Mouse (Mus musculus) midbrain, embryonic 10.5 days (tissue): ENCODE measurements around the gene Pkd1l1. TPM values are rescaled to one million over a fixed set of nuclear protein-coding genes. Genes with fewer than 3 reads are reported as not detected.
A peak's percentile ranks its signal among the peaks of the same experiment; 100 is the strongest.

Source experiments
- DNase-seq: peaks from one replicate; pipeline ENCODE4 v3.0.0-alpha.2; 2017; ENCODE audit warnings: low spot score
- H3K27ac ChIP-seq: fragments of 300-500 bp; sonication (generic); replicated peaks from 2 replicates; pipeline ENCODE4 v1.5.1; 2016; ENCODE audit warnings: mild to moderate bottlenecking
- H3K27me3 ChIP-seq: fragments of 300-500 bp; sonication (generic); 2 replicates; pipeline ENCODE4 v1.6.1; 2016; ENCODE audit warnings: low read depth, mild to moderate bottlenecking; ENCODE audit not compliant: poor library complexity, severe bottlenecking
- H3K36me3 ChIP-seq: fragments of 300-500 bp; sonication (generic); 2 replicates; pipeline ENCODE4 v1.6.1; 2016; ENCODE audit warnings: mild to moderate bottlenecking, moderate library complexity
- H3K4me1 ChIP-seq: fragments of 300-500 bp; sonication (generic); 2 replicates; pipeline ENCODE4 v1.6.1; 2016
- H3K4me3 ChIP-seq: fragments of 300-500 bp; sonication (generic); 2 replicates; pipeline ENCODE4 v1.5.1; 2016; ENCODE audit warnings: mild to moderate bottlenecking, moderate library complexity
- H3K9me3 ChIP-seq: fragments of 300-500 bp; sonication (generic); replicated peaks from 2 replicates; pipeline ENCODE4 v1.6.1; 2016; ENCODE audit warnings: mild to moderate bottlenecking
- WGBS: fragments of 180-500 bp; shearing (Covaris S2); methylation state at CpG from one replicate; pipeline ENCODE4 v1.1.7; 2016; 5-methylcytosine and 5-hydroxymethylcytosine counted together
- polyA plus RNA-seq: library from polyadenylated mRNA; unstranded; fragments of >200 nt; fragmentation: Nextera tagmentation; extraction: Ambion mirVana; gene quantifications from 2 replicates; pipeline ENCODE4 v1.2.1, GENCODE M21; 2016

Gene Pkd1l1
- polyA plus RNA-seq, 1 experiment from 2014 or later = 0.05 TPM

- Histone ChIP-seq H3K9me3 (no peaks in the 10 kb centered on the region), H3K27me3 (no peaks in the 10 kb centered on the region), H3K27ac (no peak overlapping the region), H3K4me1 (no peaks in the 10 kb centered on the region), H3K36me3 (no peaks in the 10 kb centered on the region), H3K4me3 (no peak overlapping the region)
- WGBS = 56% methylated on average over 2 of the region's 2 CpGs
- no peak for DNase-seq
Observed at GRCm38 (mm10) chr11:8881521-8881920, 91.5 kb downstream of the Pkd1l1 start.

- no peak for DNase-seq
- WGBS = 96% methylated on average over 5 of the region's 5 CpGs
- Histone ChIP-seq H3K4me3 (no peak overlapping the region), H3K4me1 (no peaks in the 10 kb centered on the region), H3K27ac (no peak overlapping the region), H3K9me3 (no peaks in the 10 kb centered on the region), H3K36me3 (no peaks in the 10 kb centered on the region), H3K27me3 (no peaks in the 10 kb centered on the region)
Observed at GRCm38 (mm10) chr11:8870115-8870514, 103.0 kb downstream of the Pkd1l1 start.

GRCm38 (mm10) chr11:8866021-8866420 is 107.0 kb downstream of the Pkd1l1 start:
- no peaks in the 10 kb centered on the region for H3K36me3 ChIP-seq
- H3K9me3 ChIP-seq = no peaks in the 10 kb centered on the region
- no peak overlapping the region for H3K4me3 ChIP-seq
- peaks cover 12% of the 10 kb centered on the region for H3K4me1 ChIP-seq
- H3K27ac ChIP-seq = no peak overlapping the region
- no peak for DNase-seq
- H3K27me3 ChIP-seq = no peaks in the 10 kb centered on the region
- WGBS = 89% methylated on average over 7 of the region's 7 CpGs

GRCm38 (mm10) chr11:8863955-8864675 is 109.0 kb downstream of the Pkd1l1 start:
- DNase-seq = no peak
- WGBS = 80% methylated on average over 8 of the region's 8 CpGs
- peaks cover 18% of the 10 kb centered on the region for H3K4me1 ChIP-seq
- peak overlapping the region; percentile 72 for H3K27ac ChIP-seq
- no peaks in the 10 kb centered on the region for H3K27me3 ChIP-seq
- H3K4me3 ChIP-seq = no peak overlapping the region
- no peaks in the 10 kb centered on the region for H3K9me3 ChIP-seq
- no peaks in the 10 kb centered on the region for H3K36me3 ChIP-seq

GRCm38 (mm10) chr11:8862426-8862825 is 110.6 kb downstream of the Pkd1l1 start:
- no peak overlapping the region for H3K4me3 ChIP-seq
- no peak overlapping the region for H3K27ac ChIP-seq
- no peaks in the 10 kb centered on the region for H3K36me3 ChIP-seq
- peaks cover 22% of the 10 kb centered on the region for H3K4me1 ChIP-seq
- 82% methylated on average over 4 of the region's 4 CpGs for WGBS
- DNase-seq = no peak
- H3K9me3 ChIP-seq = no peaks in the 10 kb centered on the region
- no peaks in the 10 kb centered on the region for H3K27me3 ChIP-seq

GRCm38 (mm10) chr11:8861978-8862377 is 111.1 kb downstream of the Pkd1l1 start:
- WGBS = 83% methylated on average over 4 of the region's 4 CpGs

GRCm38 (mm10) chr11:8860878-8861277 is 112.2 kb downstream of the Pkd1l1 start:
- 31% methylated on average over 3 of the region's 3 CpGs for WGBS
- H3K27me3 ChIP-seq = no peaks in the 10 kb centered on the region
- no peak for DNase-seq
- no peaks in the 10 kb centered on the region for H3K9me3 ChIP-seq
- no peaks in the 10 kb centered on the region for H3K36me3 ChIP-seq
- peaks cover 22% of the 10 kb centered on the region for H3K4me1 ChIP-seq
- no peak overlapping the region for H3K4me3 ChIP-seq
- H3K27ac ChIP-seq = no peak overlapping the region

More at GRCm38 (mm10) chr11:8861978-8862377, 111.1 kb downstream of the Pkd1l1 start:
- no peak overlapping the region for H3K4me3 ChIP-seq
- no peak for DNase-seq
- no peaks in the 10 kb centered on the region for H3K9me3 ChIP-seq
- H3K4me1 ChIP-seq = peaks cover 22% of the 10 kb centered on the region
- H3K36me3 ChIP-seq = no peaks in the 10 kb centered on the region
- no peaks in the 10 kb centered on the region for H3K27me3 ChIP-seq
- H3K27ac ChIP-seq = no peak overlapping the region

GRCm38 (mm10) chr11:8859868-8860267 is 113.2 kb downstream of the Pkd1l1 start:
- WGBS = 31% methylated on average over 5 of the region's 5 CpGs
- Histone ChIP-seq H3K27ac (no peak overlapping the region), H3K36me3 (no peaks in the 10 kb centered on the region), H3K4me3 (no peak overlapping the region), H3K4me1 (peaks cover 22% of the 10 kb centered on the region), H3K27me3 (no peaks in the 10 kb centered on the region), H3K9me3 (no peaks in the 10 kb centered on the region)
- peak; percentile 61 for DNase-seq

GRCm38 (mm10) chr11:8859041-8859440 is 114.0 kb downstream of the Pkd1l1 start:
- Histone ChIP-seq H3K4me1 (peaks cover 15% of the 10 kb centered on the region), H3K27me3 (no peaks in the 10 kb centered on the region), H3K4me3 (no peak overlapping the region), H3K9me3 (no peaks in the 10 kb centered on the region), H3K36me3 (no peaks in the 10 kb centered on the region), H3K27ac (no peak overlapping the region)
- no peak for DNase-seq
- WGBS = 69% methylated on average over 3 of the region's 3 CpGs

- WGBS = 53% methylated on average over 5 of the region's 5 CpGs
- no peaks in the 10 kb centered on the region for H3K27me3 ChIP-seq
- H3K9me3 ChIP-seq = no peaks in the 10 kb centered on the region
Observed at GRCm38 (mm10) chr11:8856125-8856524, 116.9 kb downstream of the Pkd1l1 start.

GRCm38 (mm10) chr11:8848049-8848448 is 125.0 kb downstream of the Pkd1l1 start:
- H3K36me3 ChIP-seq = no peaks in the 10 kb centered on the region
- no peaks in the 10 kb centered on the region for H3K9me3 ChIP-seq
- H3K4me3 ChIP-seq = no peak overlapping the region
- no peaks in the 10 kb centered on the region for H3K27me3 ChIP-seq
- H3K27ac ChIP-seq = no peak overlapping the region
- no peaks in the 10 kb centered on the region for H3K4me1 ChIP-seq
- DNase-seq = no peak

More at GRCm38 (mm10) chr11:8856125-8856524, 116.9 kb downstream of the Pkd1l1 start:
- Histone ChIP-seq H3K4me3 (no peak overlapping the region), H3K36me3 (no peaks in the 10 kb centered on the region), H3K27ac (no peak overlapping the region), H3K4me1 (peaks cover 9% of the 10 kb centered on the region)
- no peak for DNase-seq

- H3K36me3 ChIP-seq = no peaks in the 10 kb centered on the region
- no peak overlapping the region for H3K4me3 ChIP-seq
- H3K27me3 ChIP-seq = no peaks in the 10 kb centered on the region
- DNase-seq = no peak
- 84% methylated on average over 2 of the region's 2 CpGs for WGBS
- no peak overlapping the region for H3K27ac ChIP-seq
- no peaks in the 10 kb centered on the region for H3K4me1 ChIP-seq
- no peaks in the 10 kb centered on the region for H3K9me3 ChIP-seq
Observed at GRCm38 (mm10) chr11:8847627-8848026, 125.4 kb downstream of the Pkd1l1 start.

- no peaks in the 10 kb centered on the region for H3K27me3 ChIP-seq
- DNase-seq = no peak
Observed at GRCm38 (mm10) chr11:8836176-8836575, 136.9 kb downstream of the Pkd1l1 start.

More at GRCm38 (mm10) chr11:8836176-8836575, 136.9 kb downstream of the Pkd1l1 start:
- no peaks in the 10 kb centered on the region for H3K4me1 ChIP-seq
- 97% methylated on average over 6 of the region's 6 CpGs for WGBS
- no peaks in the 10 kb centered on the region for H3K36me3 ChIP-seq
- H3K4me3 ChIP-seq = no peak overlapping the region
- H3K9me3 ChIP-seq = peaks cover 8% of the 10 kb centered on the region; the same call in 1 of the 2 replicates
- no peak overlapping the region for H3K27ac ChIP-seq
